Mouse (Mus musculus): Measurements from ENCODE around the gene Adra2a.

GRCm38 (mm10) chr19:54035100-54035499, 8.9 kb upstream of the Adra2a start:
- no peak for TF ChIP-seq CTCF (IDR thresholded peaks at IDR 0.05; ENCODE audit: low read depth)
- no peak for TF ChIP-seq EP300 (optimal IDR thresholded peaks at IDR 0.05)

Measured in stomach, postnatal 0 days (tissue).